Mouse (Mus musculus) urinary bladder, postnatal 36 days (tissue): ENCODE data around the gene Gm28897.
"Not testable (repeated sequence)": the region's sequence is repeated elsewhere in the genome, so short reads cannot be mapped to it uniquely, and the experiment has no call there.

Source experiments
- DNase-seq, 2 experiments: peaks; one replicate each; pipeline ENCODE4 v3.0.0; 2022; ENCODE audit warnings: low spot score in 2 of 2, mixed read lengths in 1 of 2

Gene Gm28897

GRCm38 (mm10) chrY:80926695-80927094, at the start of gene Gm28897:
Gene Gm28897 (plus strand): TSS chrY:80926995.
- DNase-seq = not testable (repeated sequence)
